Mouse (Mus musculus) heart, embryonic 10.5 days (tissue): Measurements from ENCODE around the gene Tada2b. TPM values are rescaled to one million over a fixed set of nuclear protein-coding genes. Genes with fewer than 3 reads are reported as not detected.

Experiments
- DNase-seq: peaks from one replicate; pipeline ENCODE4 v3.0.0-alpha.2; 2017; ENCODE audit warnings: low spot score
- H3K27ac ChIP-seq: fragments of 300-500 bp; sonication (generic); 2 replicates; pipeline ENCODE4 v1.5.1; 2016; ENCODE audit warnings: mild to moderate bottlenecking
- H3K27me3 ChIP-seq: fragments of 300-500 bp; sonication (generic); 2 replicates; pipeline ENCODE4 v1.6.1; 2016; ENCODE audit warnings: mild to moderate bottlenecking; ENCODE audit not compliant: poor library complexity, insufficient read depth, severe bottlenecking
- H3K36me3 ChIP-seq: fragments of 300-500 bp; sonication (generic); 2 replicates; pipeline ENCODE4 v1.6.1; 2016; ENCODE audit warnings: mild to moderate bottlenecking, moderate library complexity
- H3K4me1 ChIP-seq: fragments of 300-500 bp; sonication (generic); 2 replicates; pipeline ENCODE4 v1.6.1; 2016; ENCODE audit warnings: mild to moderate bottlenecking
- H3K4me3 ChIP-seq: fragments of 300-500 bp; sonication (generic); 2 replicates; pipeline ENCODE4 v1.5.1; 2016; ENCODE audit warnings: mild to moderate bottlenecking, moderate library complexity
- H3K9me3 ChIP-seq: fragments of 300-500 bp; sonication (generic); 2 replicates; pipeline ENCODE4 v1.6.1; 2016; ENCODE audit warnings: mild to moderate bottlenecking, moderate library complexity
- WGBS: fragments of 180-500 bp; shearing (Covaris S2); methylation state at CpG from one replicate; pipeline ENCODE4 v1.1.7; 2016; 5-methylcytosine and 5-hydroxymethylcytosine counted together
- polyA plus RNA-seq: library from polyadenylated mRNA; unstranded; fragments of >200 nt; fragmentation: Nextera tagmentation; extraction: Ambion mirVana; gene quantifications from 2 replicates; pipeline ENCODE4 v1.2.1, GENCODE M21; 2016

Tada2b gene
- polyA plus RNA-seq, 1 experiment from 2014 or later, result 1.2 TPM

DNA sequence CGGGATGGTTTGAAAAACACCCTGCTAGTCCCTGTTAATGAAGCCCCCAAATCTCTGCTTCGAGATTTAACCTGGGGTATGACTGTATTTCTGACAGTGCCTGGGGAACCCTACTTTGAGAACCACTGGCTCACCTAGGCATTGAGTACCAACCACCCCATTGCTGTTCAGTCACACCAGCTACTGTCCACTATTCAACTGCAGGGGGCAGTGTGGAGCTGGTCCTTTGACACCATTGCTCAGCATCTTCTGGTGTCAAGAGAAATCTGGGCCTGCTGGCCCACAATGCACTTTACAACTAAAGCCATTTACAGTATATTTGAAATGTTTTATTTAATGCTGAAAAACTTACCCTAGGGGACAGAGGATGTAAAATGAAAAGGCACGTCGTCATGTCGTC, 9.8 kb downstream of the Tada2b start:
- peaks cover 66% of the 10 kb centered on the region for H3K36me3 ChIP-seq
- 86% methylated on average over 5 of the region's 5 CpGs for WGBS
- DNase-seq, result no peak
- no peaks in the 10 kb centered on the region for H3K9me3 ChIP-seq
- H3K4me1 ChIP-seq, result peaks cover 7% of the 10 kb centered on the region; the same call in 1 of the 2 replicates
- H3K4me3 ChIP-seq, result no peak overlapping the region
- H3K27ac ChIP-seq, result no peak overlapping the region
- H3K27me3 ChIP-seq, result no peaks in the 10 kb centered on the region

DNA sequence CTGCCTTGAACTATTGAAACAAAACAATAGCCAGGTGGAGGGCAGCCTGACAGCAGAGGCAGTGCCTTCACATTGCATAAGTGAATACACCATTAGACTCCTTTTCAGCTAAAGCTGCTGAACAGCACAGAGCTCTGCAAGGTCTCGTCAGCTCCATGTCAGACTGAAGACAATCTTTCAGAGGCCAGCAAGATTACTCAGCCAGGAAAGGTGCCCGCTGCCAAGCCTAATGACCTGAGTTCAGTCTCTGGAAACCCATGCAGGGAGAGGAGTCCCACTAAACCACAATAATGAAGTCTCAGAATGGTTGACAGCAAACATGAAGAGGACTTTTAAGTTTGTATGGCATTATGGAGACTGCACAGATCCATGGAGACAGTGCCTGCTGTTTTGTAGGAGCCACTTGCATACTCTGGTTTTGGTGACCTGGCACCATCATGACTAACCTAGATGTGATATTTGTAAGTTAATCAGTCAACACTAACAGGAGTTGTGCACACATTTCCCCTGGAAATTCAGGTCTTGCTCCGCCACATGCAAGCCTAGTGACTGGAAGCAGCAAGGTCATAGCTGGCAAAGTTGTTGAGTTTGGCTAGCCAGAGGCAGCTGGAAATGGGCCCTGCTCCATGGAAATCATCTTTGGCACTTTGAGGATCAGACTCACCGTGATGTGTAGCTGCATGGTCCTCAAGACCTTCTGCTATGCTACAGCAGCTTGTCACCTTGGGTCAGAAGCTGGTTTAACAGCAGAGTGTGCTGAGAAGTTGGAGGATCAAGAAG, 11.0 kb downstream of the Tada2b start:
- 88% methylated on average over 4 of the region's 4 CpGs for WGBS
- DNase-seq, result no peak
- peaks cover 77% of the 10 kb centered on the region for H3K36me3 ChIP-seq

DNA sequence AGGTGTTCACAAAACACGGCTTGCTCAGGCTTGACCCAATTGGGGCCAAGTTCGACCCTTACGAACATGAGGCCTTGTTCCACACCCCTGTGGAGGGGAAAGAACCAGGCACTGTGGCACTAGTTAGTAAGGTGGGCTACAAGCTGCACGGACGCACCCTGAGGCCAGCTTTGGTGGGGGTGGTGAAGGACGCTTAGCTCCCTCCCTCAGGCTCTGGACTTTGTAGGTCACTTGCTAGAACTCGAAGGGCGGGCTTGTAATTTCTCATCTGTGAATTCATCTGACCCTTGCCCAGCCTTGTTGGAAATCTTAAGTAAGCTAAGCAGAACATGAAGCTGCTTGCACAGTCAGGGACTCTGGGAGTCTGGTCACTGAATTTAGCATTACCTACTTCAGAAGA, 12.9 kb downstream of the Tada2b start:
- Histone ChIP-seq H3K27me3 (no peaks in the 10 kb centered on the region), H3K9me3 (no peaks in the 10 kb centered on the region), H3K36me3 (peaks cover 78% of the 10 kb centered on the region), H3K4me1 (peaks cover 9% of the 10 kb centered on the region), H3K4me3 (no peak overlapping the region), H3K27ac (no peak overlapping the region)
- no peak for DNase-seq
- WGBS, result 94% methylated on average over 8 of the region's 8 CpGs

More for the DNA sequence above, 11.0 kb downstream of the Tada2b start:
- Histone ChIP-seq H3K27ac (no peak overlapping the region), H3K4me3 (no peak overlapping the region), H3K4me1 (no peaks in the 10 kb centered on the region), H3K27me3 (no peaks in the 10 kb centered on the region), H3K9me3 (no peaks in the 10 kb centered on the region)

DNA sequence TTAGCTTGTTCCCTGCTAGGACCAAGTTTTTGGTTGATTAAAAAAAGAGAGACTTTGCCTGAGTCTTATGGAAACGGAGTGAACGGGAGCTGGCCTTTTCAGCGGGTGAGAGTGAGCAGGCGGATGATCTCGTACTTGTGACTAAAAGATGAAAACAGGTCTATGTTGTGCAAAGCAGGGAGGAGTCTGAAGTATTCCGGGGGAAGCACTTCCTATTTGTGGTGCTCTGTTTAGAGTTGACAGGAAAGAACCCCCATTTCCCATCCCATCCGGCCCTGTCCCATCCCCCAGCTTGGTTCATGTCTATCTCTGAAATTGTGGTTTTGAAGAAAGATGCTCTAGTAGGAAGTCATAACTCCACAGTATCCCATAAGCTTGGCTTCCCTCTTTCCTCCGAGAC, 18.2 kb downstream of the Tada2b start:
- no peak for DNase-seq
- 26% methylated on average over 8 of the region's 8 CpGs for WGBS
- H3K27ac ChIP-seq, result peak overlapping the region; percentile 94; the same call in 1 of the 2 replicates

DNA sequence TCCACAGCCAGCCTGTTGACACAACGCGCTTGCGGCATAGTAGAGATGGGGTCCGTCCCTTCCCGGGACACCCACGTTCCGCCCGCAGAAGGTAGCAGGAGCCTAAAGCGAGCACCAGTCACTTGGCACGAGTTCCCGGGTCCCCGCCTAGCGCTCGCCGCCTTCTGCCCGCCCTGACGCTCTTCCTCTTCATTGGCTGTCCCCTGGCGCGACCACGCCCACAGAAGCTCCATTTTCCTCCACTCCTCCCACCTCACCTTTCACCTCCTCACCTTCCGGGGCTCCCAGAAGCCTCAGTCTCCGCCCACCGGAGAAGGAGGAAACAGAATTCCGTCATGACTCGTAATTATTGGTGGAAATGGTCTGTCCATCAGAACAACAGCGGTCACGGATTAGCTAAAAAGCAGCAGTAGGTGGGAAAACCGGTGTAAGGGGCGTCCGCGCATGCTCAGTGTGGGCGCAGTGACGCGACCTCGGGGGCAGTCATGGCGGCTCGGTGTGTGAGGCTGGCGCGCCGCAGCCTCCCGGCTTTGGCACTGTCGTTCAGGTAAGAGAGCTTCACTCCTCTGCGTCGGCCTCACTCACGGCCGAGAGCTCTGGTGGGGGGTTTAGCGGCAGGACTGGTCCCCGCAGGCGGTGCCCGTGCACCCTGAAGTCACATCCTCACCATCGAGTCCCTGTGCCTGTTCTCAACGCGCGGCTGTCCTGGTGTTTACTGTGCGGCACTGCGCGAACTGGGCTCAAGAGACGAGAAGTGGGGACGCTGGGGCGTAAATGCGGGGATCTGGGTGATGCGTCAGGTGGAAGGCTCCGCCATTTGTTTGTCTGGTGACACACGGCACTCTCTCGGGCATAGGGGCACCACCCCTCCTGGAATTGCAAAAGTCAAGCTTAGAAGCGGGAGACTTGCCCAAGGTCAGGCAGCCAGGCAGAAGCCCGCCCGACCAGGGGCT, 19.1 kb downstream of the Tada2b start, which contains the start of gene Grpel1:
Gene Grpel1, plus strand, starts transcription at position 290 of the 953 bp plus-strand sequence.
- H3K27ac ChIP-seq, result peak within 1 kb of the TSS; percentile 94
- H3K36me3 ChIP-seq, result peaks cover 25% of the 10 kb centered on the region
- H3K9me3 ChIP-seq, result no peaks in the 10 kb centered on the region
- DNase-seq, result peak; percentile 99
- peaks cover 27% of the 10 kb centered on the region for H3K4me1 ChIP-seq
- peak within 1 kb of the TSS; percentile 99 for H3K4me3 ChIP-seq
- no peaks in the 10 kb centered on the region for H3K27me3 ChIP-seq
- WGBS, result under 1% methylated on average over 68 of the region's 68 CpGs

More for the DNA sequence above, 18.2 kb downstream of the Tada2b start:
- H3K36me3 ChIP-seq, result peaks cover 34% of the 10 kb centered on the region
- peaks cover 27% of the 10 kb centered on the region for H3K4me1 ChIP-seq
- peak overlapping the region; percentile 99 for H3K4me3 ChIP-seq
- H3K27me3 ChIP-seq, result no peaks in the 10 kb centered on the region
- no peaks in the 10 kb centered on the region for H3K9me3 ChIP-seq

DNA sequence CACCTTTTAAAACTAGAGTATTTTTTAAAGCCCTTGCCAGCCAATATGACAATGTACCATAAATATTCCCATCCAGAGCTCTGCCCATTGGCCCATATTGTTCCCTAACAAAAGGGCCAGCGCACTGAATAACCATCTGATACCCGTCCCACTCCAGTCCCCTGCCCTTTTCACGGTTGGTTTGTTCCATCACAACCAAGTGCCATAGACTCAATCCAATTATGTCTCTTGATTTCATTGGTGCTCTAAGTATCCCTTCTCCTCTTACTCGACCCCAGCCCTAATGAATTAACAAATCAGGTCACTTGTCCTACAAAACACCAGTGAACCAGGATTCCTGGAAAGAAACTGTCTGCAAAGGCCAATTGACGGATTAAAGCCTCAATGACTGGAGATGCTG, 20.7 kb downstream of the Tada2b start:
- H3K36me3 ChIP-seq, result 0 out of 2 replicates have a peak, but pooled peaks cover 10% of the 10 kb centered on the region
- DNase-seq, result no peak
- H3K27ac ChIP-seq, result no peak overlapping the region
- H3K9me3 ChIP-seq, result no peaks in the 10 kb centered on the region
- H3K4me3 ChIP-seq, result no peak overlapping the region
- H3K27me3 ChIP-seq, result no peaks in the 10 kb centered on the region
- 57% methylated on average over 5 of the region's 5 CpGs for WGBS
- peaks cover 30% of the 10 kb centered on the region for H3K4me1 ChIP-seq

DNA sequence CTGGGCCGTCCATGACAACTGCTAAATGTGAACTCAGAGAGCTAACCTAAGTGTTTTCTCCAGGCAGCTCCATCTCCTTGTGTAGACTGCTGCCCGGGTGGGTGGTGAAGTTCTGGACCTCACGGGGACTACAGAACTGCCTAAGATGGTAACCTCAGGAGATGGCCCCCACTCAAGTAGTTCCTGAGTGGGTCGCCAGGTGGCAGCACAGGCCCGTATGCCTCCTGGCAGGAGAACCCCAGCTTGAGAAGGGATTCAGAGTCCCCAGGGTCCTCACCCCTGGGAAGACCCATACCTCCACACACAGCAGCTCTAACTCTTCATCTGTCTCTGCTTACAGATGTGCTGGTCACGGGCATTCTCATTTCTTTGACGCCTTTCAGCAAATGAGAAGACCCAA, 21.3 kb downstream of the Tada2b start:
- no peaks in the 10 kb centered on the region for H3K27me3 ChIP-seq
- H3K36me3 ChIP-seq, result 0 out of 2 replicates have a peak, but pooled peaks cover 5% of the 10 kb centered on the region
- no peaks in the 10 kb centered on the region for H3K9me3 ChIP-seq
- no peak overlapping the region for H3K27ac ChIP-seq
- peaks cover 30% of the 10 kb centered on the region for H3K4me1 ChIP-seq
- no peak overlapping the region for H3K4me3 ChIP-seq
- DNase-seq, result peak; percentile 84
- 18% methylated on average over 7 of the region's 7 CpGs for WGBS

DNA sequence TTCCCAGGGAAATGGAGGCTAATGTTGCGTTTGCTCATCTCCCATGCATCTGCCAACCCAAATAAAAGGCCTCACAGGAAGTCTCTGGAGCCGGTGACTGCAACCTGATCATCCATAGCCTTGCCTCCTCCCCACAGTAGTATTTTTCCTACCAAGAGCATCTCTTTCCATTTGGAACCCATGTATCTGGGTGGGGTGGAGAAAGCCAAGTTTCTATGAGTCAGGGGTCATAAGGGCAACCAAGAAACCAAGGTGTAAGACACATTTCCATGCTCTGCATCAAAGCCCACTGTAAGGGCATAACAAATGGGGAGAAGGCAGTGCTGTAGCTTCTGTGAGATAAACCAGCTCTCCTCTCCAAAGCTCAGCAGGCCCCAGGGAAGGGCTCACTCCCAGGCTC, 22.9 kb downstream of the Tada2b start:
- Histone ChIP-seq H3K27ac (no peak overlapping the region), H3K4me1 (peaks cover 21% of the 10 kb centered on the region), H3K27me3 (peaks cover 14% of the 10 kb centered on the region; the same call in 1 of the 2 replicates), H3K4me3 (no peak overlapping the region), H3K36me3 (no peaks in the 10 kb centered on the region), H3K9me3 (no peaks in the 10 kb centered on the region)
- no peak for DNase-seq
- 56% methylated on average over 2 of the region's 2 CpGs for WGBS

DNA sequence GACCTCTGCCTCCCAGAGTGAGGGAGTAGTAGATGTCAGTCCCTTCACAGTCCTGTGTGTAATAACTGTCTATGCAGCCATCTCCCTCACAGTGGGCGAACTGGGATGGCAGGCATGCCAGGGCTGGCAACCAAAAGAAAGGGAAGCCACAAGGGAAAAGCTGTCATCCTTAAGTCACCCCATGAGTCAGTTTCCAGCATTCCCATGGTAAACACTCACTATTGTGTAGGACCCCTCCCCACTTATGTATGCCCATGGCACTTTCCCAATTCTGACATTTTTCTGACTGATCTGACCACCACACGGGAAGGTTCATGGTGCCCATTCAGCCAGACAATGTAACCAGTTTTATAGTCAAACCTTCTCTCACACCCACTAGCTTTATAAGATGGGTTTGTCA, 23.4 kb downstream of the Tada2b start:
- peaks cover 16% of the 10 kb centered on the region; the same call in 1 of the 2 replicates for H3K4me1 ChIP-seq
- no peak overlapping the region for H3K4me3 ChIP-seq
- H3K9me3 ChIP-seq, result no peaks in the 10 kb centered on the region
- WGBS, result 85% methylated on average over 2 of the region's 2 CpGs
- H3K36me3 ChIP-seq, result no peaks in the 10 kb centered on the region
- no peak for DNase-seq
- peaks cover 14% of the 10 kb centered on the region; the same call in 1 of the 2 replicates for H3K27me3 ChIP-seq
- no peak overlapping the region for H3K27ac ChIP-seq

DNA sequence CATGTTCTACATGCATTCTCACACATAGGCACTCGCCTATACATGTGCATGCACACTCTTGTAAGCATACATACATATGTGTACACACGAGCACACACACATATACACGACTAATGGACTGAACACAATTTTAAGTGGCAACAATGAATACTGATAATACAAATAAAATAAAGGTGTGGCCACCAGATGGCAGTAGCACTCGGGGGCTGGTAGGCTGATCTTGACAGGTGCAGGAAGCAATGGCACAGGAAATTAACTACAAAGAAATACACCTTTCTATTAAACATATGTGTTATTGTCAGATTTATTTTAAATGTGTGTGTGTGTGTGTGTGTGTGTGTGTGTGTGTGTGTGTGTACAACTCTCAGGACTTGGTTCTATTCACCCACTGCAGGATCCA, 25.2 kb downstream of the Tada2b start:
- H3K9me3 ChIP-seq, result no peaks in the 10 kb centered on the region
- no peaks in the 10 kb centered on the region for H3K36me3 ChIP-seq
- peaks cover 8% of the 10 kb centered on the region; the same call in 1 of the 2 replicates for H3K4me1 ChIP-seq
- peaks cover 22% of the 10 kb centered on the region; the same call in 1 of the 2 replicates for H3K27me3 ChIP-seq
- H3K27ac ChIP-seq, result no peak overlapping the region
- WGBS, result 9% methylated on average over 4 of the region's 4 CpGs
- DNase-seq, result no peak
- no peak overlapping the region for H3K4me3 ChIP-seq

DNA sequence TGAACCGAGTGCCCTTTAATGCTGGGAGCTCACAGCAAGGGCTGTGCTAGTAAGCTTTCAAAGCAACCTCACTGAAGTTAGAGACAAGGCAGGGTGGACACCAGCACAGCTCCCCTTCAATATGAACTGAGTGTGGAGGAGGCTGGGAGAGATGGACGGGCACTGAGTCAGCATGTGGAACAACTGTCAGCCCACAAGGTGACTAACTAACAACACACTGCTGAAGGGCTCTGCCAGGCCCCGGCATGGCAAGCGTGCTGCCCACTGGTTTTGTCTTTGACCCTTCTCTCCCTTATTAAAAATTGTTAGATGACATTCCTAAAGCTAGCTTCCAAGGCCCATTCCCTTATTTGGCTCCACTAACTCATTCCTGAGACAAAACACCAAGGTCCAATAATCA, 26.4 kb downstream of the Tada2b start:
- no peak overlapping the region for H3K4me3 ChIP-seq
- DNase-seq, result no peak
- 79% methylated on average over 4 of the region's 4 CpGs for WGBS
- H3K36me3 ChIP-seq, result no peaks in the 10 kb centered on the region
- no peaks in the 10 kb centered on the region for H3K9me3 ChIP-seq
- no peak overlapping the region for H3K27ac ChIP-seq
- peaks cover 24% of the 10 kb centered on the region; the same call in 1 of the 2 replicates for H3K27me3 ChIP-seq
- peaks cover 8% of the 10 kb centered on the region; the same call in 1 of the 2 replicates for H3K4me1 ChIP-seq

DNA sequence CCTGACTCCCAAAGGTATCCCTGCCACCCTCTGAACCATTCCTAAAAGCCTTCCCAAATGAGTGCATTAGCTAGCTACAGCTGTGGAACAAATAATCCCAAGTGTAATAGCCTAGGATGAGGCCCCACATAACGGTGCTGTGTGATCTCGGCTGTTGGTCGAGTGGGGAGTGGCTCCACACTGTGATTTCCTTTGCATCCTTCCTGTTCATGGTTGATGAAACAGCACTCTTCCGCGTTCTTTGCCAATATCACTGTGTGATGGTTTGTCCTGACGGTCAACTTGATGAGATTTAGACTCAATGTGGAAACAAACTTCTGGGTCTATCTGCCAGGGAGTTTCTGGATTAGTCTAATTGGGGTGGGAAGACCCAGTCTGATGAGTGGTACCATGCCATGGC, 31.3 kb downstream of the Tada2b start:
- no peak for DNase-seq
- H3K36me3 ChIP-seq, result no peaks in the 10 kb centered on the region
- H3K4me1 ChIP-seq, result peaks cover 32% of the 10 kb centered on the region
- WGBS, result 79% methylated on average over 6 of the region's 6 CpGs
- H3K4me3 ChIP-seq, result no peak overlapping the region
- peaks cover 24% of the 10 kb centered on the region; the same call in 1 of the 2 replicates for H3K27me3 ChIP-seq
- no peaks in the 10 kb centered on the region for H3K9me3 ChIP-seq
- H3K27ac ChIP-seq, result no peak overlapping the region
